Mouse (Mus musculus): Measurements from ENCODE around the gene Tmprss11d.
A peak's percentile ranks its signal among the peaks of the same experiment; 100 is the strongest.
"Not testable (repeated sequence)": the region's sequence is repeated elsewhere in the genome, so short reads cannot be mapped to it uniquely, and the experiment has no call there.

Tmprss11d gene

GRCm38 (mm10) chr5:86373320-86373719, at the start of gene Tmprss11d:
Gene Tmprss11d, minus strand, starts transcription at chr5:86373420.
- DNase-seq, result no peak

DNA sequence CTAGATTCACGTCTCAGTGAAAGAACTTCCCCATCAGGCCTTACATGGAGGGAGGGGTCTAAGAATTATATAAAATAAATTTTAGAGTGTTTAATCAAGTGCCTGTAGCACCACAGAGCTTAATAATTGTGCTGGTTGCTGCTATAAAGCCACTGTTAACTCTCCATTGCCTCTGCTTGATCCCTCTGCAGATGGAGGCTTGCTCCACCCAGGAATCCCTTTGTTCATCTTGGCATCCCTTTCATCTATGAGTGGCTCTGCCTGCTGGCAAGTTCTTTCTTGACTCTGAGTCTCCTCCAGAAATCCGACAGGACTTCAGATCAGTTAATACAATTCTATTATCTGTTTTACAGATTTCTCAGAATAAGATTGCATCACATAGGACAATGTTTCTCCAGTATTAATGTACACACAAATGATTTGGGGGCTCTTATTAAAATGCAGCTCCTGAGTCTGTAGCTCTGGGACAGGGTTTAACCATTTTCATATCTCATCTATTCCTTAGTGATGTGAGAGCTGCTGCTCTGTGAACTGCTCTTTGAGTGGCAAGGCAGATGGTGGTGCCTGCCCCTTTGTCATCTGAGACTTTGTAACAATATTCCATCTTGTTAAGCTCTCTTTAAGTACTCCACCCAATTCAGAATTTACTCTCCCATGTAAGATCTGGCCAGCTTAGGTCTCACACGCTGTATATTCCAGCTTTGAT, 48.3 kb upstream of the Tmprss11d start:
- no peak for DNase-seq

DNA sequence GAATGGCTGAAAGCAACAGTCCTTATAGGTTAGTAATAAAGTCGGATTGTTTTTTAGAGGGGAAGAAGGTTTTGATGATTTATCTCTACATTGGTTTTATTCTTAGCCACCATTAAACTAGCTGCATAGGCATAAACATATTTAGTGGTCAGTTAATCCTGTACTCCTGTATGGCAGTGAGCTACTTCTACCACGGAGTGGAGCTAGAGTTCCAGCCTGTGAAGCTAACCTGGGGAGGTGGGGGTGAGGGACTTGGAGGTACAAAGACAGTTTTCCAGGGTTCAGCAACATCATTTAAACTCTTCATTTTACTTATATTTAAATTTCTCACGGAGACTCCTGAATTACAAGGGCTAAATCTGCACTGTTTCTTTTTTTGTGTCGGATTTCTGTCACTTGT, 46.3 kb upstream of the Tmprss11d start:
- DNase-seq, result no peak

DNA sequence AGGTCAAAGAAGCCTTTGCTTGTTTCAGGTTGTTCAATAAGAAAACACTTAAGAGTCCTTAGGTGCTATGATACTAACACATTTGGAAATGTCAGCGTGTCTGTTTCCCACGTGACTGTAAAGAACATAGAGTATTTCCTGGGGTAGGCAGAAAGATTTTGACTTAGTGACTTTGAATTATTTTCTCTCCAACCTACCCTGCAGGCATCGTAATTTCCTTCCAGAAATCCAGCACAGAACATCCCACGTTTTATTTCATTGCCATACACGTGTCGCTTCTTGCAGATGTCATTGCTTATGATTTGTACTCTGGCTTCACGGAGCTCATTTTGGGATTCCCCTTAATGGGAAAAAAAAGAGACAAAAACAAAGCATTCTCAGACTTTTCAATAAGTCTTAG, 41.1 kb upstream of the Tmprss11d start:
- no peak for DNase-seq

GRCm38 (mm10) chr5:86410815-86411214, 37.6 kb upstream of the Tmprss11d start:
- DNase-seq, result peak; percentile 10

GRCm38 (mm10) chr5:86407941-86408340, 34.7 kb upstream of the Tmprss11d start:
- no peak for DNase-seq

- no peak for DNase-seq
Observed at GRCm38 (mm10) chr5:86407191-86407590, 34.0 kb upstream of the Tmprss11d start.

DNA sequence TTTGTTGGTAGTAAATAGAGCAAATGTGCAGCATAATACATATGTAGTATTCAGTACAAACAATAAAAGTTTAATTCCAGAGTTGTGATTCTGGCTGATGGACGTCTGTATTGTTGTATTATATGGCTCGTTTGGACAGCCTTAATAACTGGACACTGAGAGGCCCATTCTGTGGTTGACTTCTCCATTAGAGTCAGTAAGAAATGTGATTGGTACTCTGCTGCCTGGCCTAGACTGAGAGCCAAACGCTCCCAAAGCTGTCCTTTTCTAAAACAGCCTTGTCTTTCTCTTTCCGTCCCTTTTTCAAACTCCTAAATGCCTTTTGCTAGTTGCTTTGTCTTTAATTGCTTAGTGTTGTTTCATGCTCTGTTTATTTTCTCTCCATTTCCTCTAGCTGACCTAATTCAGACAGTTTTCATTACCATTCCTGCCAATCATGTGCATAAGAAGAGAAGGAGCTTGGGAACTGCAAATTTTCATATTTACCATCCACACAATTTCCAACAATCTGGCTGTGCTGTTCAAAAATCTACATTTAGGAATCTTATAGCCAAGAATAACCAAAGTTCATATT, 13.7 kb downstream of the Tmprss11d start:
- no peak for DNase-seq

GRCm38 (mm10) chr5:86352966-86353365, 20.3 kb downstream of the Tmprss11d start:
- DNase-seq, result peak; percentile 5

GRCm38 (mm10) chr5:86318018-86318956, 54.9 kb downstream of the Tmprss11d start:
- not testable (repeated sequence) for DNase-seq

GRCm38 (mm10) chr5:86306116-86306515, 67.1 kb downstream of the Tmprss11d start:
- no peak for DNase-seq

DNA sequence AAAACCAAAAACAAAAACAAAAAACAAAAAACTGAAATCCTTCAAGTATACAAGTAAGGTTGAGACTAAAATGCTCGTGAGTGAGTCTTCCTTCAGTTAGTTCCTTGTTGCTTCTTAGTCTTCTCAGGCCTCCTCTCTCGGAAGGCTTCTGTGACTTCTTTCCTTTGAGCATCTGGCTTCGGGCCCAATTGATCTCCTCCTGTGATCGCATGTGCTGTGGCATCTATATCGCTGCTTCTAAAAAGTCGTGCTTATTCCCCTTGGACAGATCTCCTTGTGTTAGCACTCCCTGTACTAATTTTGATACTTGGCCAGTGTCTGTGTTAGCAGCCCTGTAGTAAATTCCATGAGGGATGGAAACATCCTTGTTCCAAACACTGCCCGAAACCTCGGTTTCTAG, 69.3 kb downstream of the Tmprss11d start:
- DNase-seq, result no peak

- DNase-seq, result no peak
Observed at GRCm38 (mm10) chr5:86289208-86289607, 84.0 kb downstream of the Tmprss11d start, which contains the start of gene Tmprss11c. Gene Tmprss11c, minus strand, starts transcription at chr5:86289308.

All from lung, postnatal 10 days (tissue).